Mouse (Mus musculus) liver (tissue): ENCODE measurements around the gene Epb41l3.
A peak's percentile ranks its signal among the peaks of the same experiment; 100 is the strongest.

Experiments used
- DNase-seq: peaks from one replicate; pipeline ENCODE4 v3.0.0-alpha.2; 2020; ENCODE audit warnings: mixed read lengths

Gene Epb41l3

DNA sequence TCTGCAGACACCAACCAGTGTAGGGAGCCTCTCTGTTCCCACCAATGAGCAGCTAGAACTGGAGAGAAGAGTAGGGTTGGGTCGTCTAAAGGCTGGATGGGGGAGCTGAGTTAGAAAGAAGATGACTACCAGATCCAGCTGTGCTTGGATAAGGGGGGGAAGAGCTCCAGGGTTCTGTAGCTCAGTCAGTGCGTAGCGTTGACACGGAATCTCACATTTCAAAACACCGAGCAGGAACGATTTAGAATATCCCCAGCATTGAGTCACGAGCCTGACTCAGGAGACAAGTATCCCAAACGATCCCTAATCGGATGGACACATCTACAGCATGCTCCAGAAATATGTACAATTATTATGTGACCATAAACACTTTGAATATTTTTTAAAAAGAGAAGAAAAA lies 180.4 kb downstream of the Epb41l3 start:
- no peak for DNase-seq

DNA sequence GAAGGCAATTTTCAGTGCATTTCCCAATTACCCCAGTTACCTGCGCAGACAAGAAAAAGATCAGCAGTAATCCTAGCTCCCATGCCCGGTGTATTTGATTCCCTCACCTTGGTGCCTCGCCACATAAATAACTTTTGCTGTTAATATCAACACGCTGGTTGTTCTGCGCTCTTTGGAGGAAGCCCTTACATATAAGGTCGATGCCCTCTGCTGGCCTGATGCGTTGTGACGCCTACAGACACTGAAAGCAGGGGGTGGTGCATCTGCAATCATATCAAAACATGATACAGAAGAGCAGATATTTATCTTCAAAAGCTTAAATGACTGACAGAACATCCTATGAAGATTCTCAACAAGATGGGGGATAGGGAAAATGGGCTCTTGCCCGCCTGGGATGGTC lies 181.0 kb downstream of the Epb41l3 start:
- peak; percentile 13 for DNase-seq

DNA sequence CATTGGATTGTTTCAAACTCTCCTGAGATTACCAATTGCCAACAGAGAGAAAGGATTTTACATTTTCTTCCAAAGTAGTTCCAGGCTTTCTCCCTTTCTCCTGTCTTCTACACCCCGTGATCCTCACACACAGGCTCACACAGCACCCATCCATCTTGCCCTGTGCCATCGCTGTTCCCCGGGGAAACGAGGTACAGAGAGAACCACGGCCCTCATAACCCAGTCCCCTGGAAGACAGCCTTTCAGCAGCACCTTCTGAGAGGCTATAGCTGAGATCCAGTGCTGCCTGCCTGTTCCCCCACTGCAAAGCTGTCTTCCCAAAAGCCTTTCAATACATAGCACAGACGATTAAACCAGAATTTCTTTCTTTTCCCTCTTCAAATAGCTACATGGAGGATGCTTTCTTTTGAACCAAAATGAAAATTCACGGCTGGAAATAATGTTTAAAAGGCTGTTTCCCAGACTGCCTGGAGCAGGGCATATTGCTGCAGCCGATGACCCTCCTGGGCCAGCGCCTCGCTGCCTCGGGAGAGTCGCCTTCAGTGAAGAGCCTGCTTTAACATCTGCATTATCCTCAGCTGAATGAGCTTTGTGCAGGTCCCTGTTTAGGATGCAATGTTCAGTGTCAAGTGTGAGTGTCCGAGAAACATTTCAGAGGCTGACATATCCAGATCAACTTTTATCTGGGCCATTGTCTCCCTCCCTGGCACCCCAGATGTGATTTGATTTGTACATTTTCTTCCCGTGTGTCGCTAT lies 188.5 kb downstream of the Epb41l3 start:
- DNase-seq, result no peak

DNA sequence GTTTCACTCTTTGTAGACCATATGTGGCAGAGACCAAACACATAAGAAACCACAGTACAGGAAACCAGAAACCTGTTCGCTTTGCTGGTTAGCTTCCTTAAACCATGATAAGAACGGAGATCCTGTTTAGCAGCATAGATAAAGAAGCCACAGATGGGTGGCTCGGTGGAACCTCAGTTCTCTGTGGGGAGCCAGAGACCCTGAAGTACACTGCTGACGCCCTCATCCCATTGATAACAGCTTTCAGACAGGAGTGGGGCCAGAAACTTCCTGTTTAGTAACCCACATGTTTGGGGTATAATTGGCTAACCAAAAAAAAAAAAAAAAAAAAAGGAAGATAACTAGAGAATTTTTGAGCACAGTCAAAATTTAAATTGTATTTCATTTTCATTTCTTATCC lies 189.7 kb downstream of the Epb41l3 start:
- DNase-seq, result no peak

DNA sequence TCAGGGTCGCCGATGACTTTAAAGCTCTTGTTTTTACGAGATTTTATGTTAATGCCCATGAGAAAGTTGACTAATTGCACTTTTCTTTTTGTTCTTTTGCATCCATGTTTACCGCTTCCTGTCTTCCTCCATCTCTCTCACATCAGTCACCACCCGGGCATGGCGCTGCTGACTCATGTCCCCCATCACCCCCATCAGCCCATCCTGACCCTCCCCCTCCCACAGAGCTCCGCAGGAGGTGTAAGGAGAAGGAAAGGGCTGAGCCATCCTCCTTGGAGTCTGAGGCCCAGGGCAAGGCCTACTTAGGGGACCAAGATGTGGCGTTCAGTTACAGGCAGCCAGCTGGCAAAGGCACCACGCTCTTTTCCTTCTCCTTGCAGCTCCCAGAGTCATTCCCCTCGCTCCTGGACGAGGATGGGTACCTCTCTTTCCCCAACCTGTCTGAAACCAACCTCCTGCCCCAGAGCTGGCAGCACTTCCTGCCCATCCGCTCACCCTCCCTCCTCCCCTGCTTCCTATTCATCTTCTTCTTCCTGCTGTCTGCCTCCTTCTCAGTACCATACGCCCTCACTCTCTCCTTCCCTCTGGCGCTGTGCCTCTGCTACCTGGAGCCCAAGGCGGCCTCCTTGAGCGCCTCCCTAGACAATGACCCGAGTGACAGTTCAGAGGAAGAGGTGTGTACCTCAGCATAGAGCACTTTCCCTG lies 190.4 kb downstream of the Epb41l3 start:
- DNase-seq, result no peak

DNA sequence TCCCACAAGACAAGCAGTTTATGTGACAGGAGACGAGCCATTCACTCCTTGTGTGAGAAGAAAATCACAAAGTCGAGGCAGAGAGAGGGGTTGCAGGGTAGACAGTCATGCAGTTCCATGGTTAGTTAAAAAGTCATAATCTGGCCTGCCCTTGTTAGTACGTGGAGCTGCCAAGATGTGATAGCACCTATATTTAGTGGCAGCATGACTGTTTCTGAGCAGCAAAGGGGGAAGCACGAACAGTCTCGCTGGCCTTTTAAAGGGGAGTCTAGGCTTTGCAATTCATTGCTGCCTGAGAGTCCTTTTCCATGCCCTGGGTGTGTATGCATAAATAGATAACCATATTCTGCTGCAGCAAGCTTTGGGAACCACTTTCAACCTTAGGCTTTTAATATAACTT lies 191.5 kb downstream of the Epb41l3 start:
- no peak for DNase-seq

DNA sequence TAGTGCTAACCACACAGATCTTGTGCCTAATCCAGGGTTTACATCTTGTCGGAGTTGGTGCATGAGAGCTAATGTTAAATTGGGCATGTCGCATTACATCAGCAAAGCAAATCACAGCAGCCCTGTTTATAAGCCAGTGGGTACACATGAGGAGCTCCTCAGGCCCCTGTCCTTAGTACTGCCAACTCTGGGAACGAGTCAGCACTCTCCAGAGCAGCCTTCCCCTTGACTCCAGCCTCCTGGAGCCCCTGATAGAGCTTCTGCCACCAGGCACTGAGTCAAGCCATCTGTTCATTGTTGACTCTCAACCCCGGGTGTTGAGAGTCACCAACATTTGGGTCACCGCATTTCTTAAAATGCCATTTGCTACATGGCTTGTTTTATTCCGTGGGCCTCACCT lies 192.0 kb downstream of the Epb41l3 start:
- no peak for DNase-seq

DNA sequence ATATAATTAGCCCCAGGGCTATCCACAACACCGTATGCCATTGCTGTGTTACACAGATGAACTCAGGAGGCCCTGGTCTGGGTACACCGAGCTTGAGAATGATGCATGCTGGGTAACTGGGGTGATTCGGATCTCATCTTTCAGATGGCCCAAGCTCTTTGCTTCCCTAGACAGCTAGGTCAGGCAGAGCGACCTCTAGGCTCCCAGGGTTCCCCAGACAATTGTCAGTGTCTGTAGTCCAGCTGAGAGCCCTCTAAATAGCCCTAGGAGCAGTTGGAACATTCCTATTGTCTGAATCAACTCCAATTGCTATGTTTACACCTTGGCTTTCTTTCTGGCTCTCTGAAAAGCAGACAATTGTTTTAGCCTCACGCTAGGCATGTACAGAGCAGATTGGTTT lies 201.9 kb downstream of the Epb41l3 start:
- DNase-seq, result no peak

DNA sequence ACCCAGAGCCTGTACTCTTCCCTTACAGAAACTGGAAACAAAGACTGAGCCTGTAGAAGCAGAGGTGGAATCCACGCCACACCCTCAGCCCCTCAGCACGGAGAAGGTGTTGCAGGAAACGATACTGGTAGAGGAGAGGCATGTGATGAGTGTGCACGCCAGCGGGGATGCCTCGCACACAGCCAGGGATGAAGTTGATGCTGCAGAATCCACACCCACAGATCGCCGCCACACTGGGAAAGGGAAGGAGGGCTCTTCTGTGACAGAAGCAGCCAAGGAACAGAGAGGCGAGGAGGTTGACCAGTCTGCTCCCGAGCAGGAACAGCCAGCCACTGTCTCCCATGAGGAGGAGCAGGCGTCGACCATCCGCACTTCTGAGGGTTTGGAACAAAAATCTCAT lies 209.0 kb downstream of the Epb41l3 start:
- no peak for DNase-seq

DNA sequence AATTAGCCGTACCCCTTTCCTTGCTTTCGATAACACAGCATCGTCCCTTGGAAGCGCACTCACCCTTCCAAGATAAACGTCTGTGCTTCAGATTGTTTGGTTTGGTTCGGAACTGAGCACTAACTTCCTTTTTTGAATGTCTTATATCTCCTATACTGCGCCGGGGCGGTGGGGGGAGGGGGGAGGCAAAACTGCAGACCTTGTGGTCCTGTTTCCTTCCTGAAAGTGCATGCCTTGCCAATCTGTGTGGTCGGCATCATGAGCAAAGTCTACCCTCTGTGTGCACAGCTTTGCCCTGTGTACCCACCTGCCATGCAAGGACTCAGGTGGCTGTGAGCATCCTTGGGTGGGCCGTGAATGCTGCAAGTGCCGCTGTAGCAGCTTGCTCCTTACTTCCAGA lies 212.6 kb downstream of the Epb41l3 start:
- no peak for DNase-seq

DNA sequence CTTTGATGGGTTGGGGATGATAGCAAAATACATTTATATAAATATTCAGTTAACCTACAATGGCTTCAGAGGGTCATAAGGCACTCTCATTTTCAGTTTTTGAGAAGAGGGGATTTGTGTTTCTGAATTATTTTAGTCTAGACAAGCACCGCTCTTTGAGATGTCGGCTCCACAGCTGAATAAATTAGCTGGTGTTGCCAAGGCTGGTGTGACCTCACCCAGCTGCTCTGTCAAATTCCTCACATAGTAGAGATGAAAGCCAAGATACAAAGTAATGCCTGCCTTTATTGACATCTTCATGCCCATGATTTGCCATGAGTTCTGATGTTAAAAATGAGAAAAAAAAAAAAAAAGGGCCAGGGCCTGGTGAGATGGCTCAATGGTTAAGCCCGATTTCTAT lies 214.8 kb downstream of the Epb41l3 start:
- DNase-seq, result no peak

DNA sequence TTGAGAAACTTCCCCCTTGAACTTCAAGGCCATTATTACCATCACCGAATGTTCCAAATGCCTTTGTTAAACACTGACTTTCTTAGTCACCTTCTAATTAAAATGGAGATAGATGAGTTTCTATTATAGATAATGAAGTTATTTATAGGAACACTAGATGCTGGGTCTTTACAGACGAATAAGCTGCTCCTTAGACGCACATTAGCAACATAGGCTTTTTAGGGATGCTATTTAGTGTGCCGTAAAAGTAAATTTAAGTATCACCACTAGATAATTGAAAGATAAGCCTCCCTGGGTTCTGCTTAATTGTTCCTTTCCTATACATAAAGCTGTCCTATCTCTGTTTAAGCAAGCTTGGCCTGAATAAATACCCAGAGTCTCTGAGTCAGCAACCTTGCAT lies 226.1 kb downstream of the Epb41l3 start:
- no peak for DNase-seq

DNA sequence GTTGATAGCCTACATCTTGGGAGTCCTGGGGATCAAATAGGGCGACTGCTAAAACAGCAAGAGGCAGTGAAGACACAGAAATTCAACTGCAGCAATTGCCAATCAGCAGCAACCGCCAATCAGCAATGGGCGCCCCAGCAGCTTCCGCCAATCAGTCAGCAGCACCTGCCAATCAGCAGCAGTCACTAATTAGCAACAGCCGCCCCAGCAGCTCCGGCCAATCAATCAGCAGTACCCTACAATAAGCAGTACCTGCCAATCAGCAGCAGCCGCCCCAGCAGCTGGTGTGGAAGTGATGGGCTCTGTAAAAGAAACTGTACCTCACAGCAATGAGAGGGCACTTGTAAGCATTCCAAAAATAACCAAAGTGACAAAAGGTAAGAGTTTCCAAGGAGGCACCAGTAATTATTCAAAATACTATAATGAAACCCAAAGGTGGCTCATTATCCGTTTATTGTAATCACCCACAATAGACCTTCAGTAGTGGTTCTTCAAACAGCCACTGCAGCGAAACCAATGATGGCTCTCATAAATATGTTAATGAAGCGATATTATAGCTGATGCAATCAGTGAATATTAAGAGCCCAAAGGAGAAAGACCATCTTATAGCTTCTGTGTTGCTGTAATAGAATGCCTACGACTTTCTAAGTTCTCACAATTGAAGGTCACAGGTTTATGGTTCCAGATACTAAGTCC lies 228.2 kb downstream of the Epb41l3 start:
- DNase-seq, result no peak

DNA sequence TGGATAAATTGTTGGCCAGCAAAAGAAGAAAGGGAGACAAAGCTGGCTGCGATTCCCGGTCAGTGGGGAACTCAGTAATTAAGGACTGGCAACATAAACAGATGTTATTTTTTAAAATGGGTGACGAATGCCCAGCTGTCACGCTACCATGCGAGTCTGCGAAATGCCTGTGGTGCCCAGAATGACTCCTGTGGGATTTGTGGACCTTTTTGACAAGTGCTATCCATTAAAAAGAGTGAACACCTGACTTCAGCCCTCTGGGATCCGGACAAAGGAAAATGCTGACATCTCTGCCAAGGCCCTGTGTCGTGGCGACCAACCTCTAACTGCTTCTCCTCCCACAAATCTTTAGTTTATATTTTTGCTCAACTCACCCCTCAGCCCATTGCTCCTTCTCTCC lies 232.2 kb downstream of the Epb41l3 start:
- DNase-seq, result no peak

DNA sequence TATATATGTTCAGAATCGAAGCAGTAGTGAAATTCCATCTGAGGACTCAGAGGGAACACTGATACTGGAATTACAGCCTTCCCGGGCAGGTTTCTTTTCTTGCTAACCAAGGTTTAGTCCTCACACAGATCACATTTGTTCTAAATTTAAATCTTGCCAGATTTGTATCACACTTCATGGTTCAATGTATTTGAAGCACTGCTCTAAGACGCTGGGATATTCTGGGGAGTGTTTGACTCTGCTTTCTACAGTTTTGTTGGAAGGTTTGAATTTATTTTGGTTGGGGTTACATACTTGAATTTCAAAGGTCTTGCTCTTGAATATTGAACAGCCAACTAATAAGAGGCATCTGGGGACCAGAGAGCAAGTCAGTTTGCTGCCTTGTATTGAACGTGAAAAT lies 234.4 kb downstream of the Epb41l3 start:
- DNase-seq, result no peak

DNA sequence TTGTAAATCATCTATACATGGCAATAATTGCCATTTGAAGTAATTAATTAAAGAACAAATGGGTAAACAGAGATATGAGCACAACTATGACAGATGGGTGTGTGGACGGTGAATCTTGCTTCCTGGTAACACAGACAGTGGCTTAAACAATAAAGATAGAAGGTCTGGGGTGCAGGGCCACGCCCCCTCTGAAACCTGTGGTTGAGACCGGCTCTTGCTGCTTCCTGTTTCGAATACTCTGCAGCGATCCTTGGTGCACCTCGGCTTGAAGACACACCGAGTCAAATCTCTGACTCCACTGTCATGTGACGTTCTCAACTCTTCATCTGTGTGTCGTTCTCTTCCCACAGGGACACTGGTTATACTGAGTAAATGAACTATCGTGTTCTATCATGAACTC lies 245.0 kb downstream of the Epb41l3 start:
- no peak for DNase-seq

DNA sequence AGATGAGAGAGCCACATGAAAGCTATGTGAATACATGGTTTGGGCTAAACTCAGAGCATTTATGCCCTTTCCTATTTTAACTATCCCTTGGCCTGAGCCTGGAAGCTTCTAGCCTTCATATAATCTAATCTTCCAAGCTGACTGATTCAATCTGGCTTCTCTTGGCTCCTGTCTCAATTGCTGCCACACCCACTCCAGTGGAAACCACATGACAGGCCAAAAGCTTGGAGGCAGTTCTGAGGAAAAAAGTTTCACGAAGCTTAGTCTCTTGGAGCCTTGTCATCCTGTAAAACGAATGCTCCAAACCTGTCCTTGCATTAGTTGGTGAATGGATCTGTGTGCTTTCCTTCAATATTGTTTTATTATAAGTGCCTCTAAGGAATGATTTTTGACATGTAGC lies 247.2 kb downstream of the Epb41l3 start:
- DNase-seq, result no peak
